Mouse (Mus musculus) c-Kit-positive CD71-negative TER-119-negative erythroid progenitor cells, embryonic 14.5 days (primary cell): ENCODE results near the gene Rfc2.
A peak's percentile ranks its signal among the peaks of the same experiment; 100 is the strongest.

ENCODE experiments used
- DNase-seq: peaks from one replicate; pipeline ENCODE4 v3.0.0-alpha.2; 2013; ENCODE audit warnings: low read depth

Rfc2 gene

GRCm38 (mm10) chr5:134565696-134566095 is 15.5 kb upstream of the Rfc2 start:
- DNase-seq = no peak

DNA sequence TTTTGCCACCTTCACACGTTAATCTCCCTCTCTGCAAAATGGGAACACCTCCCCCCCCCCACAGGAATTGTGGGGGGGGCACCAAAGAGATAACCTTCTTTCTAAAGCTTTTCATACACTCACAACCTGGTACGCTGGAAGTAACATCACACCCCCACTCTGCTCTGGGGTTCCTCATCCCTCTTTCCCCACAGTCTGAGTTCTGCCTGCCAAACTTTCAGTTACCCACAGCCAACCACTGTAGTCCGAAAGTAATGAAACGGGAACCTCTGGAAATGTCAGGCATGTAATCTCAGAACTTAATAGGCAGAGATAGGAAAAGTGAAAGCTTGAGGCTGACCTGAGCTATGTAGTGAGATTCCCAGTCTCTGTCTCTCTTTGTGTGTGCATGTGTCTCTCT is 13.7 kb upstream of the Rfc2 start:
- no peak for DNase-seq

- DNase-seq = no peak
These were observed 13.1 kb upstream of the Rfc2 start for GRCm38 (mm10) chr5:134568030-134568429.

- no peak for DNase-seq
These were observed 12.1 kb upstream of the Rfc2 start for GRCm38 (mm10) chr5:134568964-134569491.

DNA sequence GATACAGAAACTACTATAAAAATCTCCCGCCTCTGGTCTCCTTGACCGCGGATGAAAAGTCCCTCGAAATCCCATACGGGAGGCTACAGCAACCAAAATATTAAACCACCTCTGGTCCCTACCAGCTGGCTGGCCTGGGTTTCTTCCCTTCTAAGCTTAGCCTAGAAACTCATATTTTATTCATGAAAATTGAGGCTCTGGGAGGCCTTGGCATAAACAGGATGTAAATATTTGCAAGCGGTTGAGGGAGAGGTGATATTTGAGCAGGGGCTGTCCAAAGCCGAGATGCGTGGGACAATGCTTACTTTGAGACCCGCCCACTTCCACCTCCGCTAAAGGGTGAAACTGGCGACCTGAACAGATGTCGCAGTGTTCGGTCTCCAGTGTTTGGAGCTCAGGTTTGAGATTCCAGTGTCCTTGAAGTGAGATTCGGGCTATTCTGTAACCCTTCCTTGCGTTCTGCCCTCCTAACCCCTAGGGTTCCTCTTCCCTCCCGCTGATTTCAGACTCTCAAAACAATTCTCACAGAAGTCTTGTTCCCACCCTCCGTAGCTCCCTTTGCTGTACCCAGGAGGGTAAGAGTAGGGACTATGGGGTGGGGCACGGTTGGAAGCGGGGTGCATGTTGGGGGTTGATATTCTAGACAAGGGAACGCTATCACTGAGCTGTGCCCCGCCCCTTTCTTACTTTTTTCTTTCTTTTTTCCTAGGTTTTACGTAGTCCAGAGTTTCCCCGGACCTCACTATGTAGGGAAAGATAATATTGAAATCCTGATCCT is 9.2 kb upstream of the Rfc2 start:
- DNase-seq = no peak

DNA sequence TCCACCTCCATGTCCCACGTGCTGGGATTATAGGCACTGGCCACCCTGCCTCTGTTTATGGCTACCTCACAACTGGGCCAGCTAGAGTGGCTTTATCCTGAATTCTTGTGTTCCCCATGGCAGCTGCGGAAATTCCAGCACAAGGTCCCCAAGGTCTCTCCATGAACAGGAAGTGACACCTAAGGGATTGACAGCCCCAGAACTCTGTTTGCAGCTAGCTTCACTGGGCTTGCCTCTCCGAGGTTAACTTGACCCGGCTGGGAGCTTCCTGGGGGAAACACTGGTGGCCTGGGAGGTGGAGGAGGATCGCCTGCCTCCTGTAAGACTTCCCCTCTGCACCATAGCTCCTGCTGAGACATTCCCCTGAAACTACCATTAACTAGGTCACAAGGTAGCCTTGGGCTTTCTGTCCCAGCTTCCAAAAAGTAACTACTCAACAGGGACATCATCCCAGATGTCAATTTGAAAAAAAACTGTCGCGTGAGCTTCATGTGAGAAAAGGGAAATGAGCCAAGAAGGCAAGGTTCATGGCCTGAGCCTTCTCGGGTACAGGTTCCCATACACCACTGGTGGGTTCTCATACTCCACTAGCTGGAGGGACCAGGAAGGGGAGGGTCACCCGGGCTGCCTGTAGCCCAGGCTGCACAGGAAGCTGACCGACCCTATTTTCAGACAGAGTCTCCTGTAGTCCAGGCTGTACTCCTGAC is 8.5 kb upstream of the Rfc2 start:
- no peak for DNase-seq

GRCm38 (mm10) chr5:134575833-134576232 is 5.3 kb upstream of the Rfc2 start:
- DNase-seq = no peak

DNA sequence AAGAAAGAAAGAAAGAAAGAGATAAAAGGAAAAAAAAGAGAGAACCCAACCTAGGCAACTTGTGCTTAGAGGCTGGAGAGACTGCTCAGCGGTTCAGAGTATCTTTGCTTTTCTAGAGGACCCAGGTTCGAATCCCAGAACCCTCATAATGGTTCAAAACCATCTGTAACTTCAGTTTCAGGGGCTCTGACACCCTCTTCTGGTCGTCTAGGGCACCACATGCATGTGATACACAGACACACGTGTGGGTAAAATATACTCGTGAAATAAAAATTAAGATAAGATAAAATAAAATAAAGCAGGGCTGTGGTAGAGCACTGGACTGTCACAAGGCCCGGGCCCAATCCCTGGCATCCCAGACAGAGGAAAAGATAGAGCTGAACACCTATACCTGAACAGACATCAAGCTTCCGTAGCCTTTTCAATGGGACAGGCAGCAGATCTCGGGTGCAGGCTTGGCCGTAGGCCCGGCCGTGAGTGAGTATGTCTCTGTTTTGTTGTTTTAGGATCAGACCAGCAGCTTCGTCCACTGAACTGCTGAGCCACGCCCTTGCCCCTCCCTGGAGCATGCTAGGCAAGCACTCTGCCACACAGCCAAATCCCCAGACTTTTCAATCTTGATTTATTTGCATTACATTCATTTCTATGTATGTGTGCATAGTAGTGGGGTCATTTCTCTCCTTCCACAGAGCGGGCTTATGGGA is 4.5 kb upstream of the Rfc2 start:
- DNase-seq = no peak

DNA sequence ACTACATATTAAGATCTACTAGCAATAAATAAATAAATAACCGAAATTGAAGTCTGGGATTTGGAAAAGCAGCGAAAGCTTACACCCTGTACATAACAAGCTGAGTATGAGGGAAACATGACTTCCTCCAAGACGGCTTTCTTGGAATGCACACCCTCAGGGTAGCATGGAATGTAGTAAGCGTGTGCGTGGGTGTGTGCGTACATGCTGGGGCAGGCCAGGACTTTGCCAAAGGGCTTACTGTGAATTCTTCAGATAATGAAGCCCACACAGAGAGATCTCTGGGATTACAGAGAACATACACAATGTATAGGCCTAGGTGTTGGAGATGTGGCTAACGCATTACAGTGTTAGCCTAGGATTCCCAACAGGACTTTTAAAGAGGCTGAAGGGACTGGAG is 3.6 kb upstream of the Rfc2 start:
- DNase-seq = no peak

- DNase-seq = no peak
These were observed 2.0 kb upstream of the Rfc2 start for GRCm38 (mm10) chr5:134579135-134579534.

DNA sequence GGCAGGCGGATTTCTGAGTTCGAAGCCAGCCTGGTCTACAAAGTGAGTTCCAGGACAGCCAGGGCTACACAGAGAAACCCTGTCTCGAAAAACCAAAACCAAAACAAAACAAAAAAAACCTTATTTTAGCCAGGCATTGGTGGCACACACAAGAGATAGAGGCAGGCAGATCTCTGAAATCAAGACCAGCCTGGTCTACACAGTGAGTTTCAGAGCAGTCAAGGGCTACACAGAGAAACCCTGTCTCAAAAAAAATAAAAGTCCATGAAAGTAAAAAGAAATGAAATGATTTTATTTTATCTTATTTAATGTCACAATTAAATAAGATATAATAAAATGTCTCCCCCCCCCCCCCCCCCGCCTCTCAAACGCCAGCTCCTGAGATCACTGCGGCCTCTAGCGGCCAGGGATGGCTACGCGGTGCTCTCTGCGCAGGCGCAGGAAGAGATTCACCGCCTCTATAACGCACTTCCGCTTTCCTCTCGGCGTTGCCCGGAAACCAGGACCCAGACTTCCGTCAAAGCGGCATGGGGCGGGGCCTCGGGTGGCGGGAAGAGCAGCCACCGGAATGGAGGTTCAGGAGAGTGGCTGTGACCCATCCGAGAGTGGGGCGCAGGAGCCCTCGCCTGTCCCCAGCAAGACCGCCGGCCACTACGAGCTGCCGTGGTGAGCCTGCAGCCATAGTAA is 1.2 kb downstream of the Rfc2 start:
- DNase-seq = peak; percentile 93

DNA sequence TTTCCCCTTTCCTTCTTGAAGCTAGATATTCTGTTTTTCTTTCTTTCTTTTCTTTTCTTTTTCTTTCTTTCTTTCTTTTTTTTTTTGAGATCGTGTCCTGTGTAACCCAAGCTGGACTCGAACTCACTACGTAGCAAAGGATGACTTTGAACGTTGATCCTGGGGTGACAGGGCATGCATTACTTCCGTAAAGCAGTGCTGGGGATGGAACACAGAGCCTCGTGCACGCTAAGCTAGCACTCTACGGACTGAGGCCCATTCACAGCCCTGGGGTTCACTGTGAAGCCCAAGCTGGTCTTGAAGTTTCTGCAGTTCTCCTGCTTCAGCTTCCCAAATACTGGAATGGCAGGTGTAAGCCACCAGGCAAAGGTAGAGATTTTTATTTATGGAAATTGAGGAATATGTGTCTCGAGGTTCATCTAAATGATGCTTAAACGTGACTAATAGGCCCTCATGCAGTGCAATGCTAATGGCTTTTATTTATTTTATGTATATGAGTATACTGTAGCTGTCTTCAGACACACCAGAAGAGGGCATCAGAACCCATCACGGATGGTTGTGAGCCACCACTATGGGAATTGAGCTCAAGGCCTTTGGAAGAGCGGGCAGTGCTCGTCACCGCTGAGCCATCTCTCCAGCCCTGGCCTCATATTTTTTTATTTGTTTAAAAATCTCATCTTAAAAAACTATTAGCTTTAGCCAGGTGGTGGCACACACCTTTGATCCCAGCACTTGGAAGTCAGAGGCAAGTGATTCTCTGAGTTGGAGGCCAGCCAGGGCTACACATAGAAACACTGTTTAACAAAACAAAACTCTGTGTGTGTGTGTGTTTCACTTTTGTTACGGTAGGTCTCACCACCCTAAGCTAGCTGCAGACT is 2.1 kb downstream of the Rfc2 start:
- no peak for DNase-seq

GRCm38 (mm10) chr5:134583884-134584213 is 2.7 kb downstream of the Rfc2 start:
- DNase-seq = no peak

GRCm38 (mm10) chr5:134584798-134585197 is 3.6 kb downstream of the Rfc2 start:
- no peak for DNase-seq

DNA sequence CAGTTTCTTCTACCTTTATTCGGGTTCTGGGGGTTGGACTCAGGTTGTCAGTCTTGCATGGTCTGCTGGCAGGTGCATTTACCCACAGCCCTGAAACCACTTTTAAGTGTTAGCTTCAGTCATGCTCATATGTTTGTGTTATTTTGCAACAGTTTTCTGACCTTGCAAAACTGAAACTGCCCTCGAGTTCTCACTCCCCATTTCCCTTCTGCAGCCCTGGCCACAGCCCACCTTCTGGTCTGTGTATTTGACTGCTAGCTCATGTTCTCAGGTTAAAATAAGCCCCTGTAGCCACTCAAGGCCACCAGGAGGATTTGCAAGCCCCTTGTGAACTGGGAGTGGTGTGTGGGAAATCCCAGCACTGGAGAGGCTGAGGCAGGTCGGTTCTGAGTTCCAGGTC is 8.7 kb downstream of the Rfc2 start:
- DNase-seq = no peak

GRCm38 (mm10) chr5:134592026-134592581 is 10.9 kb downstream of the Rfc2 start:
- DNase-seq = no peak

DNA sequence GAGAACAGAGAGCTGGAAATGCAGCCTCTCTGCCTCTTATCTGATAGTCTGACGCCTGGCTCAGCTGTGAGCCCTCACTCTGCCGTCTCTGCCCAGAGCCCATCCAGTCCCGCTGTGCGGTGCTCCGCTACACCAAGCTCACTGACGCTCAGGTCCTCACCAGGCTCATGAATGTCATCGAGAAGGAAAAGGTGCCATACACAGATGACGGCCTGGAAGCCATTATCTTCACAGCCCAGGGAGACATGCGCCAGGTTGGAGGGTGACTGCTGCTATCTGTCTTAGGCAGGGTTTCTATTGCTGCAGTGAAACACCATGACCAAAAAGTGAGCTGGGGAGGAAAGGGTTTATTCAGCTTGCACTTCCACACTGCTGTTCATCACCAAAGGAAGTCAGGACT is 11.9 kb downstream of the Rfc2 start:
- no peak for DNase-seq

GRCm38 (mm10) chr5:134597711-134598110 is 16.5 kb downstream of the Rfc2 start:
- DNase-seq = no peak

DNA sequence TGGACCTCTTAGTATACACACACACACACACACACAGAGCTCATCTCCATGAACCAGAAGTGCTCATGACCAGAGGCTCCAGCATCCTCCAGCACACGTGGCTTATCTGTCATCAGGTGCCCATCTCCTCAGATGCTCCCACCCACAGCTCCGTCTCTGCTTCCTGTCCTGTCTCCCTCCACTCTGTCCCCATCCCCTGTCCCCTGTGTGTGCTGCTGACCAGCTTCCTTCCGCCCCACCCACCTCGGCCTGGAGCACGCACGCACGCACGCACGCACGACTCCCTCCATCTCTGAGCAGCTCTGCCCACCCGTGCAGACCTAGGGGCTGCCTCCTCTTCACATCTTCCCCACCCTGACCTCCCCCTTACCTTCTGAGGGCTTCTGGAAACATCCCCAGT is 23.2 kb downstream of the Rfc2 start:
- DNase-seq = no peak

DNA sequence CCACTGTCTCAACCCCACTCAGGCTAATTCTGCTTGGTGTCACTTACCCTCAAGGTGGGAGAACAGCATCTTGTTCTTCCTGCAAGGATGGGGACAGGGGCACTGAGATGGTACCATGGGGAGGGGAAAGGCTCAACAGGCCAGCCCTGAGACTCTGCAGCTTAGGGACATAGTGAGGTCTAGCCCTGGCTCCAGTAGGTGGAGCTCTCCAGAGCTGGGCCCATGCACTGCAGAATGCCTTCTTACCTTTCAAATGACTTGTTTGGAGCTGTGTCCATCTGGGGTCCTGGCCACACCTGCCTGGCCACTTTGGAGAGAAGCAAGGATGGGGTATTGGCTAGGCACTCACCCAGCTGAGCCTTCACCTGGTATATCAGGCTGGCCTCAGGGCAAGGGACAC is 25.1 kb downstream of the Rfc2 start:
- no peak for DNase-seq

DNA sequence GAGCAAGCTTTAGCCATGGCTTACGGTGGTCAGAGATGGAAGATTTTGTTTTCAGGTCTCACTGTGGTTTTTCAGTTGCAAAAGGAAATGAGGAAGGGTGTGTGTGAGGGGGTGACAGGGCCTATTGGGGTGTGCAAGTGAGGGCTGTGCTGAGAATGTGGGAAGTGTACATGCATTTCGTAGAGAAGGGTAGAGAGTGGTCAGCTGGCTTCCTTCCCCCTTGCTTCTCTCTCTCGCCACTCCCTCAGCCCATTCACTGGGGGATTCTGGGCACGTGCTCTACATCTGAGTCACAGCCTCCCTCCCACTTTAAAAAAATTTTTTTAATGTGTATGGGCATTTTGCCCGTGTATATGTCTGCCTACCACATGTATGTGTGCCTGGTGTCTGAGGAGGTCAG is 26.0 kb downstream of the Rfc2 start:
- DNase-seq = peak; percentile 45
